Mouse (Mus musculus) layer of hippocampus, adult 9-11 months (tissue): ENCODE measurements around the gene Lrriq1.

Source experiments
- DNase-seq: peaks from one replicate; pipeline ENCODE4 v3.0.0; 2022

Lrriq1 gene

DNA sequence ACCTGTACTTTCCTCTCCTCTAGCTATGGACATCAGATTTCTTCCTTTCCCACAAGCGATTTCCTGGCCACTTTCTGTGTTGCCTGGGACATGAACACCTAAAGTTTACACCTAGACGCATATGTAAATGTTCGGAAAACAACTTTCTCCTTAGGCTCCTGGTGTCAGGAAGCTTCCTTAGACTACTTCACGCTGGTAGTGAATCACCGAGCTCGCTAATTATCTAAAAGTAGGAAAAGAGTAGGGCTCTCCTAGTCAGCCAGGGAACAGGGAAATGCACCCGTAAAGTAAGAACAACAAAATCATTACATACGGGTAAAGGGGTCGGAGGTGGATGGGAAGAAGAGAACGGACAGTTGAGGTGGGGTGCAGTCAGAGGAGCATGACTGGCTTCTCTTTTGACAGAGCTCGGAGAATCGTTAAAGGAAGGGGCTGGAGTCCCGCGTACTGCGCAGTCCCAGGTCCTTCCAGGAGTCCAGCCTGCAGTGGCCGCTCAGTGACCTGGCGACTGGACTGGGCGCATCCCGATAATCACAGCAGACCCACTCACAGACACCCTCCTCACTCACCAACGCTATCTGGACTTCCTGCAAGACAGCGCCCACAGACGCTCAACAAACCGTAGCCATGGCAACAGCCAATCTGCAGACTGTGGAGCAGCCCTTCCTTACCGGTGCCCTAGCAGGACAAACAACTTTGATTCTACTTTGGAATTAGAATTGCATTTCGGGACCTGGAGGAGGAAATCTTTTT lies at the start of gene Lrriq1:
TSS of gene Lrriq1 (minus strand) at position 616 of the 753 bp plus-strand sequence.
- peak; percentile 90 for DNase-seq

DNA sequence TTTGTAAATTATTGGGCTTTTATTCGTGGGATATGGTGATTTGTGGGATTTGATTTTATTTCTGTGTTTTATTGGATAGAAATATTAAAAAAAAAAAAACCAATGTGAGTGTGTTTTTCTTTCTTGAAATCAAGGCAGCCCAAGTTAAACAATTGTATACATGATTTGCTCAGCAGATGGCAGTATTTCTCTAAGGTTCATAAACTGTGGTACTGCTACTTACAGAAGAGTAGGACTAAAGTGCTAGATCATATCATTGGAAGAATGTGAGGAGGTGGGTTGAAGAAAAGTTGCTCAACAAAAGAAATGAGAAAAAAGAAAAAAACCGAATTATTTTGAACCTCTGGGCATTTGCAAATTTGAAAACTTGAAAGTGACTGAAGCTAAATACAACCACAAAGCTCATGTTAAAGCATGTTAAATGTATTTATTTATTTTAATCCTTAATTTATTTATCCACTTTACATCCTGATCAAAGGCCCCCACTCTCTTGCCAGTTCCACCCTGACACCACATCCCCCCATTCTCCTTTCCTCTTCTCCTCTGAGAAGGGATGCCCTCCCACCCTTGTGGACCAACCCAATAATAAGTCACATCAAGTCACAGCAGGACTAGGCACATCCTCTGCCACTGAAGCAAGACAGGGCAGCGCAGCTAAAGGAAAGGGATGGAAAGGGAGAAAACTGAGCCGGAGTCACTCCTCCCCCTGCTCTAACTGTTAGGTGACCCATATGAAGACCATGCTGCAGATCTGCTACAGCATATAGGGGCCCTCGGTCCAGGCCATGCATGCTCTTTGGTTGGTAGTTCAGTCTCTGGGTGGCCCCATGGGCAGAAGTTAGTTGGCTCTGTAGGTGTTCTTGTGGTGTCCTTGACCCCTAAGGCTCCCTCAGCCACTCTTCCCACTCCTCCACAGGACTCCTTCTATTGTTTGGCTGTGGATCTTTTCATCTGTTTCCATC lies 18.0 kb upstream of the Lrriq1 start:
- DNase-seq: peak; percentile 3

DNA sequence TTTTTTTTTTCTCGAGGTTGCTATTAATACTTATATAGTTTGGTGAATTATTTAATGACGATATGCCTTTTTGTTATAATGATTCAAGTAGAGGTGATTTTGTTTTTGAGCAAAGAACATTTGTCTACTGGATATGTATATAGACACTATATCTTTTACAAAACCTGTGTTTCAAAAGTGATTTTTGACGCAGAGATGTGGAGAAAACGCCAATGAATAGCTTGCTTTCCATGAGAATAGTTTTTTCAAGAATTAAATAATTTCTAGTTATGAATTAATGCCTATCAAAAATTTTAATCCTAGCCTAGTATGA lies 294 bp upstream of the Lrriq1 start:
- no peak for DNase-seq

GRCm38 (mm10) chr10:103226646-103227045 lies 9.5 kb downstream of the Lrriq1 start:
- DNase-seq: no peak

DNA sequence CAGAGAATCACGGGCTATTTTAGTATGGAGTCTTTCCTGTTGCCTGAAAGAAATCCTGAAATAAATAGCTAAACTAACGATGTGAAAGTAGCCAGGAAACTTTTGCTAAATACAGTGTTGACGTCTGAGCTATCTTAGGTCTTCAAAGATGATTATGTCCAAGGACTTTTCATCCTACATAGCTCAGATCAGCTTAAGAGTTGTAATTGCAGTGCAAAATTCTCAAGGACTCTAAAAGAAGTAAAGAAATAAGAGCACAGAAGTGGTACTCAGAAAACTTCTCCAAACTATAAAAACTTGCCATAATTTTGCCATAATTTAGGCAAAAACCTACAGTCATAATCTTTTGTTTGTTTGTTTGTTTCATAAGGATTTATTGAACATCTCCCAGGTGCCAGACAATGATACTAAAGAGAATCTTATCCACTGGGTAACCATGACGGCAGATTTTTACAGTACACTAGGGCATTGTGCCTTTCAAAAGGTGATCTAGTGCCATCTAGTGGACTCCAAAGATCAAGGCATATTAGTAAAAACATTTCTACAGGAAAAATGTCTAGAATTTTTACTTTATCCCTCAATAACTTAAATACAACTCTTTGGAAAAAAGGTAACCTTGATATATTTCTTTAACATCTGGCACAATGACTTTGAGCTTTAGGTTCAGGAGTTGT lies 41.3 kb downstream of the Lrriq1 start:
- DNase-seq: no peak

DNA sequence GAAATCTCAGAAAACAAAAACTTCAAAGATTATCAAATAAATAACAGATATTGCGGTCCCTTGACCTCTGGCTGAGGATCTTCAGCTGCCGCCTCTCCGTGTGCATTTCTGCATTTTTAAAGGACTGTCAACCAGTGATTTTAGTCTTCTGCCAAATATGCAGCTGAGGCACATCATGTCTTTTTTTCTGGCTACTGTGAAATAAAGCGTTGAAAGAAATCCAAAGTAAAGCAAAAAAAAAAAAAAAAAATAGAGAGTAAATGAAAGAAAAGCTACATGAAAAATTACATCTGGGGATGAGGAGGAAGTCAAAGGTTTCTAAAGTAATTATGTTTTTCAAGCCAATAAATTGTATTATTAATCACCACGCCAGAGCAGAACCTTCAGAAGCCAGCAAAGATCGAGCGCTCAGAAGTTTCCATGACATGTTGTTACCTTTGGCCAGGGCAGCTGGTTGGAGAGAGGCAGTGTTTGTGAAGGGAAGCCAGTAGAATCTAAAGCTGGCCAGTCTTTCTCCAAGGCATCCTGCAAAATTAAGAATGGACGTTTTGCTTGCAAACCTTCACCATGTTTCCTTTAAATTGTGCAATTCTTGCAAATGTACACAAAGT lies 90.2 kb downstream of the Lrriq1 start:
- DNase-seq: no peak

GRCm38 (mm10) chr10:103144927-103145768 lies 91.0 kb downstream of the Lrriq1 start:
- DNase-seq: no peak

DNA sequence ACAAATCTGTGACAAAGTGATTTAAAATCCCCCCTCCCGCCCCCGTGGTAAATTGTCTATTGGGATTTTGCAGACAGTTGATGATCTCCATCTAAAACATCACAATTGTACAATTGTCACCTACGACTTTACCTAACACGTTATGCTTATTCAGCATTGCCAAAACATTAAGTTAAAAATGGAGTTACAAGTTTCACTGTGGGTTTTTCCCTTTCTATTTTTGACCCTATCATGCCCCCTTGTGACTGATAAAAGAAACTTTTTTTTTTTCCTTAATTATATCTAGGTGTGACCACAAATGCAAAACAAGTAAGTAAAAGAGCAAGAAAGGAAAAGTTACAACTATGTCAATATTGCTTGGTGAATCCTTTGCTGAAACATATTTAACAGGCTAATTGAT lies 93.6 kb downstream of the Lrriq1 start:
- DNase-seq: no peak

GRCm38 (mm10) chr10:103141532-103141931 lies 94.6 kb downstream of the Lrriq1 start:
- DNase-seq: no peak

DNA sequence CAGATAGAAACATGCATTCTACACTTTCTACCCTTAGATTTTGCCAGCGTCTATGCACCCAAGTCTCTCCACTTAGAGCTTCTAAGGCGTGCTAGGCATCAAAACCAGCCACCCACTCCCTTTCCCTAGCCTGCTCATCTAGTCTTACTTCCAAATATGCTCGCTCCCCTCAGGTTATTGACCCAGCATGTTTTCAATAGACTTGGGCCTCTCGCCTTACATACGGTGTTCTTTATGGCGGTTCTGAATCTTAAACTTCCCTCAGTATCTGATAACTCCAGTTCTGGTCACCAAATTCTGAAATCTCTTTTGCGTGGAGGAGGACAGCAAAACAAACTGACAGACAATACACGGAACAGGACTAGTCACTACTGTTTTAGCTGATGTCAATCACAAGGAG lies 95.5 kb downstream of the Lrriq1 start:
- DNase-seq: no peak

DNA sequence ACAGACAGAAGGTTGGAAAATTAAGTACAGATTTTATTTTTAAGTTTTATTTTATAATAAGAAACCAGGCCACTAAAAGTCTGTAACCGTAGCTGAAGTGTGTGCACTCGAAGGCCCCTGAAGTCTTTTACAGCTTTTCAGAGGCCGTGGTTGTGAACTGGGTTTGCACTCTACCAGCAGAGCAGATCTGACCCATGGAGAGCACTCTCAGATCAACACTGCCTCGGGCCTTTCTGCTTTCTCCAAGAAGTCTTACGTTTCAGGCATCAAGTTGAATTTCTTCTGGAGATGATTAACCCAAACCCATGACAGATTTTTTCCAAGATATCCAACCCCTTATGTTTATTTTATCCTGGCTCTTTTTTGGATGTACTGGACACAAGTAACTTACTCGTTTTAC lies 121.5 kb downstream of the Lrriq1 start:
- no peak for DNase-seq

DNA sequence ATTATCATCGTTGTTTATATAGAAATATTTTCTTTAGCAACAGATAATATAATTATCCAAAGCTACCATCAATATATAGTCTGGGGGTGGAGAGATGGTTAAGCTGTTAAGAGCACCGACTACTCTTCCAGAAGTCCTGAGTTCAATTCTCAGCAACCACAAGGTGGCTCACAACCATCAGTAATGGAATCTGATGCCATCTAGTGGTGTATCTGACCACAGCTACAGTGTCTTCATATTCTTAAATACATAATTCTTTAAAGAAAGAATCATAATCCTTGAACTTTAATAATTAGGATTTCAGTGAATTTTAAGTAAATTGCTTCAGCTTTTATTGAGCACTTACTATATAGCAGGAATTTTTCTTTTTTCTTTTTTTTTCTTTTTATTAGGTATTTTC lies 128.0 kb downstream of the Lrriq1 start:
- no peak for DNase-seq

GRCm38 (mm10) chr10:103086101-103086500 lies 150.0 kb downstream of the Lrriq1 start:
- no peak for DNase-seq

DNA sequence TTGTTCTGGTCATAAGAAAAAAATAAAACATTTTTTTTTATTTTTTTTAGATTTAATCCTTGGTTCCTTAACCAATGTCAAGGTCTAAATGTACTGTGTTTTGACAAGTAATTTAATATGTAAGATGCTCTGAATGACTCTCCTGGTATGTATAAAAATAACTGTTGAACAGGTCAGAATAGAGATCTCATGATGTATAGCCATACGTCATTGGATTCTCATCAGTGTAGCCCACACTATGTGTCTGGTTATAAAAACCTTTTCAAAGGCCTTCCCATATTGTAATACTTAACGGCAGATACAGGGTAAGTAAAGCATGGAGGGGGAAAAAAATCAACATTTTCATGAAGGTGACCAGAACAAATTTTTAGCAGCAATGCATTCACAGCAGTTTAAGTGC lies 186.5 kb downstream of the Lrriq1 start:
- DNase-seq: no peak

GRCm38 (mm10) chr10:103046623-103047022 lies 189.5 kb downstream of the Lrriq1 start:
- DNase-seq: no peak

DNA sequence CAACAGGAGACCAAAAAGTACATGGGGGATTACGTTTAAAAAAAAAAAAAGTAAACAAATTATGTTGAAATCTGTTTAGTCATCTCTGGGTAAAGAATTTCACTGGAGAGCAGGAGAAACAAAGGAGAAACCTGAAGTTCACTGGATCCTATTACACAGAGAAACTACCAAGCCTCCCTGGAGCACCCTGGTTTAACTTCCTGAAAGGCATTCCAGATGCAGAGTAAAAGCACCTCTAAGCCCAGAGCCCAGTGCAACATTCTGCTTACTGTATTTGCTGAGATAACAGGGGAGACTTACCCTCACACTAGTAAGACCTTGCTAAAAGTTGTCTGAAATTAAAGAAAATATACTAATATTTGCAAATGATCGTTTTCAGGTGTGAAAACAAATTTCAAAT lies 191.1 kb downstream of the Lrriq1 start:
- no peak for DNase-seq

DNA sequence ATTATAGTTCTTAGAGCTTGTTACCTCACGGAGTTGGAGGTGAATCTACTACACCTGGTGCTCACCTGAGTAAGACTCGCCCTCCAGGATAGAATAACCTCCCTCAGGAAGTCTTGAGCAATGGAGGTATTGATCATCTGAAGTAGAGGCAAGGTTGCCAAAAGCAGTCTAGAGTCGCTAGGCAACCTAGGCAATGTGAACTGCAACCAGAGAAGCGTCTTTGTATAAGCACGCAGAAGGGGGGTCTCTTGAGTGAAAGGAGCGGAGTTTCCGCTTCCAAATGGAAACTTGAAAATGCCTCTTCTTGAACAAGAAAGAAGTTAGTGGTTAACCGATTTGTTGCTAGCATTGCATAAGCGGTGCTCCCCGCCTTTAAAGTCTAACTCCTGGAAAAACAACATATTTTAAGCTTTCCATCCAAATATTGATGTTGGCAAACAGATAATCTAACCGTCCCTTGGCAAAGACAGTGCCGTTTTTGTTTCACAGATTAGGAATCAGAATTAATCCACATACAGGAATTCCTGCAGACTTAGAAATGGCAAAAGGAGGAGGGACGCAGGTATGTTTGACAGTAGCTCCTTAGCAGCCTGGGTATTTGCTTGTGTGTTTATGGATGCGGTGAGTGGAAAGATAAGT lies 201.0 kb downstream of the Lrriq1 start:
- DNase-seq: no peak

DNA sequence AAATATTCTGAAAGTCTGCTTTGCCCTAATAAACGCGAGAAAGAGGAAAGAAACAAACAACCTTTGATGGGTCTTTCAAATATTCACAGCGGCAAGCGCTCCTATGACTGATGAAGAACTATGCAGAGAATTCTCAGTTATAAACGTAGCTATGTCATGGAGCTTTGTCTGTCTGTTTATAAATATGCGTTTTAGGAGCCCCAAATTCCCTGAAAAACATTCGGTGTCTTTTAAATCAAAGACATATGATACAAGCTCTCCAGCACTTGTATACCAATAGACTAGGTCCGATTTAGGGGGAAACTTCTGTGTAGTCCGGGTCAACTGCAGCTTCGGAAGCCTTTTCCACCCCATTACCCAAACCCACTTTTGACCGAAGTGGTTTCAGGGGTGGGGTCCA lies 205.2 kb downstream of the Lrriq1 start:
- DNase-seq: no peak

GRCm38 (mm10) chr10:103029730-103030490 lies 206.2 kb downstream of the Lrriq1 start, which contains the start of gene Alx1:
Gene Alx1, minus strand, starts transcription at chr10:103030215.
- DNase-seq: no peak

GRCm38 (mm10) chr10:103029132-103029729 lies 206.9 kb downstream of the Lrriq1 start:
- DNase-seq: no peak
